Mouse (Mus musculus) CD4-positive helper T cell, adult 2 months (primary cell): ENCODE results near the gene Brpf3.
"Not testable (repeated sequence)": the region's sequence is repeated elsewhere in the genome, so short reads cannot be mapped to it uniquely, and the experiment has no call there.

Experiments
- DNase-seq: peaks from one replicate; pipeline ENCODE4 v3.0.0-alpha.2; 2012; ENCODE audit warnings: low read depth, missing footprints, low spot score

Gene Brpf3

DNA sequence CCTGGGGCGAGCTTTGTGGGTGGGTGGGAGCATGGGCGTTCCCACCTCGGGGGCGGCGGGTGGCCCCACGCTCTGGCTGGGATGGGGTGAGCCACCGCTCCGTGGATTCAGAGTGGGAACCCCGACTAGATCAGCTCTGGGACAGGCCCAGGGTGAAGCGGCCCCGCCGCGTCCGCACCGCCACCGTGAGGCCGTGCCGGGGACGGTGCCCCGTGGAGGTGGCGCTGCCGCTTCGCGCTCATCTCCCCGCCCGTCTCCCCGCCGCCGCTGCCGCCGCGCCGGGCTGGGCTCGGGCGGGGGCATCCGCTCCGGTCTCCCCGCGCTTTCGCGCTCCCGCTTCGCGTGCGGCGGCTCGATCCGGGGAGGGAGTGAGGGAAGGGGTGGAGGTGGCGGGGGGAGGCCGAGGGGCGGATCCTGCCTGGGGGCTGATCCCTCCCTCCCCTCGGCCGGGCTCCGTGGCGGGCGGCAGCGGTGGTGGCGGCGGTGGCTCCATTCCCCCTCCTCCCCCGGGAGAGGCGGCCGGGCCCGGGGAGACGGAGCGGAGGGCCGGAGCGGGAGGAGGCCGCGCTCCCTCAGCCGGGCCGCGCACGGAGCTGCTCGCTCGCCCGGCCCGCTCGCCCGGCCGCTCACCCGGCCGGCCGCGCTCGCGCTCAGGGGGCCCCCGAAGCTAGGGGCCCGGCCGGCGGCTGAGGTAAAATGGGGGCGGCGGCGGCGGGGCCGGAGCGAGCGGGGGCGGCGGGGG lies at the start of gene Brpf3:
TSS of gene Brpf3 (plus strand) at position 420 of the 742 bp plus-strand sequence.
- peak; percentile 83 for DNase-seq

DNA sequence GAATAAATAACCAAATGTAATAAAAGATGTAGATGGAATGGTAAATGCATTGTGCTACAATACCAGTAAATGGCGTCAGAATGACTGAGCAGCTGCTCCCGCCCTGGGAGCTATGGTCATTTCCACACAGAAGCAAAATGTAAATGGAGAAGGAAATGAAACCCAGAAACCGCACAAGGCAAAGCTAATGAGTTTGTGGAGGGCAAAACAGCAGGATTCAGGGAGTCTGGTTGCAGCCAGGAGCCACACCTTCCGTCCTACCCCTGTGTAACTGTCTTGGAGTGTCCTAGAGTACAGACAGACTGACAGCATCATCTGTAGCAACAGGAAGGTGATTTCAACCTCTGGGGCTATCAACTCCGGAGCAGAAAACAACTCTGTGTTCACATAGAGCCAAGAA lies 44.4 kb upstream of the Brpf3 start:
- DNase-seq, result no peak

DNA sequence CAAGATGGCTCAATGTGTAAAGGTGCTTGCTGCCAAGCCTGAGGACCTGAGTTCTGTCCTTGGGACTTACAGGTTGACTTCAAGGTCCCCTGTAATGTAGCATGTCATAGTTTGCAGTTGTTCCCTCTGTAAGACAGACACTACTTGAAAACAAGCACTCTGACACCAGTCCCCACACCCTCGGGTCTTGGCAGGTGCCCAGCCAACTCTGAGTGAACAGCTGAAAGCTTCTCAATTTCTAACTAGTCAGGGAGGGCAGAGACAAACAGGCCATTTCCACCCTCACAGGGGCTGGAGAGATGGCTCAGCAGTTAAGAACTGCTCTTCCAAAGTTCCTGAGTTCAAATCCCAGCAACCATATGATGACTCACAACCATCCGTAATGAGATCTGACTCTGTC lies 43.4 kb upstream of the Brpf3 start:
- no peak for DNase-seq

DNA sequence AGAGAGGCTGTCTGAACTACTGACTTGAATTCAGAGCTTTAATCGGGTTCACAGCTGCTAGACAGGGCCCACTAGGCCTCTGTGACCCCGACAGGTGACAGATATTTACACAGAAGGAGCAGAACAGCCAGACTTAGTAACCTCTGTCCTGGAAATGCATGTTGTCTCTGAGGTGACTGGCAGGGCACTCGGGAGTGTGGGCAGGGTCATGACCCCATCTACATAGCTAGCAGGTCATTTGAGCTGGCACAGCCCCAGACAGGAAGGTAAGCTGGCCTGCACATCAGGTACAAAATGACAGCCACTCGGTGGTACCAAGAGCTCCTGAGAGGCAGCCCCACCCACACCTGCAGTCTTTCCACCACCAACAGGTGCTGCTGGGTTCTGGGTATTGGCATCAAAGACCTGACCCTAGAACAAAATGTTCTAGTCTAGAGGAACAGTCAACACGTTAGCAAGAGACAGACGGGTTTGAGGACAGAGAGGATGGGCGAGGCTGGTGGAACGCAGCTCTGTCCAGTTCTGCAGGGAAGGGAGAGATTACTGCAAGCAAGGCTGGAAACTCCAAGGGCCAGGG lies 40.1 kb upstream of the Brpf3 start:
- no peak for DNase-seq

DNA sequence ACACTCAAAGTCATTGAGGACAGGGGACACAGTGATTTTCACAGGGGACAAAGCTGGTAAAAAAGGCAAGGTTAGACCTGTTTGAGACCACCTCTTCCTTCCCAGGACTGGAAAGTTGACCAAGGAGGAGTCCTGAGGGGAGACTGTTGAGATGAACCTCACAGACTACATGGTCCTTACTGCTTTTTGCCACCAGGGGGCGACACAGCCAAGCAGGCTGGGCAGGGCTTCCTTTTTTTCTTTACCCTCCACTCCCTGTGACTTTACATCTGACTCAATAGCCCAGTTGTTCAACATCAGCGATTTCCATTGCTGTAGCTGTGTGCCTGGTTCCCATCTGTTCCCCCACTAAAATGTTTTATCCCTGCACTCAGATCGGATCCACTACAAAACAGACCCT lies 39.0 kb upstream of the Brpf3 start:
- DNase-seq, result peak; percentile 66

DNA sequence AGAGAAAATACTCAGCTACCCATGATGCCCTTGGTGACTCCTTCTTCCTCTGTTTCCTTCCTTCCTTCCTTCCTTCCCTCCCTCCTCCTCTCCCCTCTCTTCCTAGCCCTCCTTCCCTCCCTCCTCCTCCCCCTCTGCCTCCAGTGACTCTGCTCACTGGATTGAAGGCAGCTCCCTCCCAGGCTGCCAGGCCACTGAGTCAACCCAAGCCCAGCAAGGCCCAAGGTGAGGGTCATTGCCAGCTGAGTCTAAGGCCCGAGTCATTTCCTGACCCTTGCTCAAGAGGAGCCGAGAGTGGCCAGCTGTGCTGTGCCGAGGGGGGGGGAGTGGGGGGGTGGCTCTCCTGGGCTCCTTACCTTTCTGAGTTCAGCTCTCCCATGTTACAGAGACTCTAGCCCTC lies 34.7 kb upstream of the Brpf3 start:
- DNase-seq, result no peak

DNA sequence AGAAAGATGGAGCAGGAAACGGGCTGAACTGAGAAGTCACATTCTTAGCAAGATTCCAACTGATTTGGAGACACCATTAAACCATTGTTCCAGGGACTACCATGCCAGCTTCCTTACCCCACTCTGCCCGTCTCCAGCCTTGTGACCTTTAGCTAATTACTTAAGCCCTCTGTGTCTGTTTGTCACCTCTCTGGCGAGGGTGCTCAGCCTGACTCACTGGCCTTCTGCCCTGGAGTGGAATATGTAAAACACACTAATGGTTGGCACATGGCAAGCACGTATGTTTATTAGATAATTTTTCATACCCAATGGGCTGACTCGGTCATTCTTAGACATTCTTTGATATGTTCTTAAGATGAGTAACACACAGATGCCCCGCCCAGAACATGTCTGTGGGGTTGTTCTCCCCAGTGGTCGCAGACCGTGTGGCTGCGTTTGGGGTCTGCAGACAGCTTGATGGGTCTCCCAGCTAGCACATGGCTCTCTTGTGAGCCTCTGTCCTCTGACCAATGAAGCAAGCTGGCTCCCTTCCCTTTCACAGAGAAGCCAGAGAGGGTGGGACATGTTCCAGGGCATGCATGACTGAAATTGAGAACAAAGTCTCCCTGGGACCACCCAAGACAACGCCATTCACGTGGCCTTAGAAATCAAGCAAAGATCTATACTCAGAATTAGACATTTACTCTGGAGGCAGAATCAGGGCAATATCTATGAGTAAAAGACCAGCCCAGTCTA lies 33.9 kb upstream of the Brpf3 start:
- DNase-seq, result no peak

DNA sequence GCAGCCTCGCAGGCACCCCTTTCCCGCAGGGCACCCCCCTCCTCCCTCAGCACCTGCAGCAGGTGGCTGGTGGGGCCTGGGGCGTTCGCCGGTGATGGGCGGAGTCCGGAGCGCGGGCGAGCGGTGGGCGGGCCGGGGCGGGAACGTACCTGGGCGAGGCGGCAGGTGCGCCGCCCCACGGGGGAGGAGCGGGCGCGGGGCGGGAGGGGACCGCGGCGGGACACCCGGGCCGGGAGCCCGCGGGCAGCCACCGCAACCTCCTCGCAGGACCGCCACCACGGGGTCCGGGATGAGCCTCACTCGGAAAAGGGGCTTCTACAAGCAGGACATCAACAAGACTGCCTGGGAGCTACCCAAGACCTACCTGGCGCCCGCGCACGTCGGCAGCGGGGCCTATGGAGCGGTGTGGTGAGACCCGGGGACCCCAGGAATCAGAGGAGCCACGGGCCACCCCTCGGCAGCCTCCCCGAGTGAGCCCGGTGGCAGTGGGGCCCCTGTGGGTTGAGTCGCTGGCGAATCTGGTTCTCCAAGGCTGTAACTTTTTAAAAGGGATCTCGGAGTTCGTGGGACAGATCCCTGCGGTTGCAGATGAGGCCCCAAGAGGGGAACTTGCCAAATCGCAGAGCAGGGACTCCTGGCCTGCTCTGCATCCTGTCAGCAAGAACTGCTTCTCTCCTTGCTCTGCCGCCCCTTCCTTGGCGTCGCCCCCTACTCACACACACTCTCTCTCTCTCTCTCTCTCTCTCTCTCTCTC lies 31.6 kb upstream of the Brpf3 start, which contains the start of gene Mapk13:
TSS of gene Mapk13 (plus strand) at position 177 of the 754 bp plus-strand sequence.
- DNase-seq, result peak; percentile 37

DNA sequence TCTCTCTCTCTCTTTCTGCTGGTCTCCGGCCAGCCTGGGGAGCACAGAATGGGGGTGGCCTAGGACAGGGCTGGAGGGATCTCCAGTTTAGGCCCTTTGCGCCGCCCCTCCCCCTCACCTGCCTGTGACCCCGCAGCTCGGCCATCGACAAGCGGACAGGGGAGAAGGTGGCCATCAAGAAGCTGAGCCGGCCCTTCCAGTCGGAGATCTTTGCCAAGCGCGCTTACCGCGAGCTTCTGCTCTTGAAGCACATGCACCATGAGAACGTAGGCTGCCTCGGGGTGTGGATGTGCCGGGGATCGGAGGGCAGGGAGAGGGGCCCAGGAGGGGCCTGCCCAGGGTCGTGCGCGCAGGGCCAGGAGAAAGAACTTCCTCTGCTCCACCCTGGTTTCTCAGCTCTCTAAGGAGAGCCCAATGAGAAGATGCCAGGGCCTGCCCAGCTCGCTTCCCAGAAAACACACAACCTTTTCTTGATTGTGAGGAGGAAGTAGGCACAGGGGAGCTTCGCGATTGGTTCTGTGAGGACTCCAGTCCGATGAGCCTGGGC lies 30.9 kb upstream of the Brpf3 start:
- DNase-seq, result no peak

DNA sequence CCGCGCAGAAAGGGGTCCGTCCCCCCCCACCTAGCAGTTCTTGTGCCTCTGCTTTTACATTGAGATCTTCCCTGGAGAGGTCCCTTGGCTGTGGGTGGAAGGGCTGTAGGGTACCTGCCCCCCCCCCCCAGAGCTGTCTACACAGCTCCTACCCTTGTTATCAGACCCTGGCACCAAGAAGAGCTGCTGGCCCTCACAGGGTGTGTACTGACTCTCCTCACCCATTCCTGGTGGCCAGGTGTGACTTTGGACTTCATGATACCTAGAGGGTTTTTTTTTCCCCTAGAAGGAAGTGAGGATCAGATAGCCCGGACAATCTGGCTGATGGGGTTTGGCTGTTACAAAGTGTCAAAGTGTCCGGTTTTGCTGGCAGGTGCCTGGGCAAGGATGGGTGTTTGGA lies 29.6 kb upstream of the Brpf3 start:
- DNase-seq, result no peak

DNA sequence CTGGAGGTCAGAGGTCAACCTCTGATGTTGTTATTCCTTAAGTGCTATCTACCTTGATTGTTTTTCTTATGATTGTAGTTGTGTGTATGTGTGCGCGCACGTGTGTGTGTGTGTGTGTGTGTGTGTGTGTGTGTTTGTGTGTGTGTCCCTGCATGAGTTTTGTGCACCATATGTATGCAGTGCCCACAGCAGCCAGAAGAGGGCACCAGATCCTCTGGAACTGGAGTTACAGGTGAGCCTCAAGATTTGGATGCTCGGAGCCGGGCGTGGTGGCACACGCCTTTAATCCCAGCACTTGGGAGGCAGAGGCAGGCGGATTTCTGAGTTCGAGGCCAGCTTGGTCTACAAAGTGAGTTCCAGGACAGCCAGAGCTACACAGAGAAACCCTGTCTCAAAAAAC lies 26.6 kb upstream of the Brpf3 start:
- DNase-seq, result not testable (repeated sequence)

DNA sequence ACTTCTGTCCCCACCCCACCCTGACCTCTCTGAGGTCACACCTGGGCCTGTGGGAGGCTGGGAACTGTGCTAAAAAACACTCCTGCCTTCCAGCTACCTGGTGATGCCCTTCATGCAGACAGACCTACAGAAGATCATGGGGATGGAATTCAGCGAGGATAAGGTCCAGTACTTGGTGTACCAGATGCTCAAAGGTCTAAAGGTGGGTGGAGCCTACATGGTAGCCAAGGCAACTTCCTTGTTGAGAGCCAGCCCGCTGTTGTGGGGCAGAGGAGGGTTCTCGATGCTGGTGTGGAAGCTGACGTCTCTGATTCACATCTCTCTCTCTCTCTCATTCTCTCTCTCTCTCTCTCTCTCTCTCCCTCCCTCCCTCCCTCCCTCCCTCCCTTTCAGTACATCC lies 25.7 kb upstream of the Brpf3 start:
- DNase-seq, result no peak

DNA sequence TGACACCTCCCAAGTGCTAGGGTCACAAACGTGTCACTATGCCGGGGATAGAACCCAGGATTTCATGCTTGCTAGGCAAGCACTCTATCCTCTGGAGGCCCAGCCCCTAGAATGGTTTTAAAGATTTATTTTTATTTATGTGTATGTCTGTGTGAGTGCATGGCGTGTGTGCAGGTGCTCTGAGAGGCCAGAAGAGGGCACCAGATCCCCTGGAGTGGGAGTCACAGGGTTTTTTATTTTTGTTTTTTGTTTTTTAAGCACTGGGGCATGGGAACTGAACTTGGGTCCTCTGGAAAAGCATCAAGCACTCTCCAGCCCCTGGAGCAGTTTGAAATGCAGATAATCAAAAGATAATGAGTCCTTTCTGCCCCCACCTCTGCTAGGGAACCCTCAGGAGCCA lies 24.1 kb upstream of the Brpf3 start:
- no peak for DNase-seq

DNA sequence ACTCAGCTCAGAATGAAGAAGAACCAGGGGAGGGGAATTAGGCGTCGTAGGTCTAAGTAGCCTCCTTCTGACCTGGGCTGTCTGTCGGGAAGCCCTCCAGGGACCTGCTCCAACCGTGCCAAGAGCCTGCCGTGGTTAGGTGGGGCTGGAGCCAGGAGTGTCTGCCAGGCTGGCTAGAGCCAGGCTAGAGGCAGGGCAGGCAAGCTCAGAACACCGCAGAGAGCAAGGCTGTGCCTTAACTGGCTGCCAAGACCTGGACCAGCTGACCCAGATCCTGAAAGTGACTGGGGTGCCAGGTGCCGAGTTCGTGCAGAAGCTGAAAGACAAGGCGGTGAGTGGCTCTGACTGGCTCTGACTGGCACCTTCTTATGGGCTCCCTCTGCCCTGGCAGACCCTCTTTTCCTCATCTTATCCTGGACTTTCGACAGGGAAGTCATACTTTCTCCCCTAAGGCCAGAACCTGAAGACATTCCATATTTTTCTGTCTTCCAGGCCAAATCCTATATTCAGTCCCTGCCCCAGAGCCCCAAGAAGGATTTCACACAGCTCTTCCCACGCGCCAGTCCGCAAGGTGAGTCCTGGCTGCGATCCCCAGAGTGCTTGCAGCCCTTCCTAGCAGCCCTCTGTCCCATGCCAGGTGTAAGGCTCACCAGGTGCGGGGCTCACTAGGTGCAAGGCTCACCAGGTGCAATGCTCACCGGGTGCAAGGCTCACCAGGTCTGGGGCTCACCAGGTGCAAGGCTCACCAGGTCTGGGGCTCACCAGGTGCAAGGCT lies 23.5 kb upstream of the Brpf3 start:
- DNase-seq, result no peak

DNA sequence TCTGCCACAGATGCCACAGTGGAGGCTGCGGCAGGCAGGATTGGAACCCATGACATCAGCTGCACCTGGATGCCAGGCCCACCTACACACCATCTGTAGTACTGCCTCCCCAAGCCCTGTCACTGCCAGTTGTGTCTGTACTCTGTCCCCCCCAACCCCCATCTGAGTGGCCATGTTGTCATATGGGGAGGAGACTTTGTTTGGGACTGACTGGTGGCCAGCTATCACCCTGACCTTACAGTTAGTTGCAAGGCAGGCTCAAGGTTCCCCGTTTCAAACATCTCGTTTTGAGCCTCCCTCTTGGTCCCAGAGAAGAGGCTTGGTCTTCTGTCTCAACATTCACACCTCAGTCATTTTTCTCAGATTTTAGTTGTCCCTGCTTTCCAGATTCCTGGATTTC lies 21.2 kb upstream of the Brpf3 start:
- DNase-seq, result no peak

DNA sequence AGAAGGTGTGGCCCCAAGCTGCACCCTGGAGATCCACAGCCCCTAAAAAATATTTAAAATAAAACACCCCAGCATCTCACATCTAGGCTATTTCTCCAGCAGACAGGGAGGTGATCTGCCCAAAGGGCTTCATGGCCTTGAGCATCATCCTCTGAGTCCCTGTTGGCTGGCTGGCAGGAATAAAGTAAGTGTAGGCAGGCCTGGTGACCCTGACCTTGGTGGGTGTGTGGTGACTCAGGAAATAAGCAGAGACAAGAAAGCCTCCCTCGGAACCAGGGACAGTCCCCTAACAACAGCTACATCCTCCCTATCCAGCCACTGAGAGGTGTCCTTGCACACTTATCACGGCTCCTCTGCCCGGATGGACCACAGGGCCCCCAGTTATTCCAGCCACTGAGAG lies 20.1 kb upstream of the Brpf3 start:
- DNase-seq, result no peak

DNA sequence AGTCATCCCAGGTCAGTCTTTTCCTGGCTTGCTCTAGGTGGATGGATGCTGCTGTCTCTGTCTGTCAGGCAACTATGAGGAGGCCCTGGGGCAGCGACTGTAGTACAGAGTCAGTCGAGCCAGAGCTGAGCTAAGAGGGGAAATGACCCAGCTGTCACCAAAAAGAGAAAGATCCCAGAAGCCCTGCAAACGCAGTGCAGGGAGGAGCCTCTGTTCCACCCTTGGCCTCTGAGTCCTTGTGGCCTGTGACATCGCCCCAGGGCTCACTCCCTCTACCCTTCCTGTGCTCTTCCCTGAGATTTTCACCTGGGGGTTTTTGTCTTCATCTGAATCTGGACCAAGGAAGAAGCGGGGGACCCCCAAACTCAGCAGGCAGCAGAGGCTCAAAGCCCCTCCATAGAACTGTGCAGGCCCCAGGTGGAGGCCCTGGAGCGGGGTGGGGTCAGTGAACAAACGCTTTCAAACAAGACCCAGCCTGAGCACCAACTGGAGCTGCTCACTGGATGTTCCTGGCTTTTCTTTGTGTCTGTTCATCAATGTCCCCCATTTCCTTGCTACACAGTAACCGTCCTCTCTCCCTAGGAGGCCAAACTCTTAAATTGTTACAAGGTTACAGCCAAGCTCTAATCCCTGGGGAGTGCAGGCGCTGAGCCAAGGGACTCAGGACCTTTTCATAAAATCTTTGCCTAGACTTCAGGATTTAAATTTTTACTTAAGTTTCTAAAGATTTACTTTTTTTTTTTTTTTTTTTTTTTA lies 19.4 kb upstream of the Brpf3 start:
- DNase-seq, result no peak

DNA sequence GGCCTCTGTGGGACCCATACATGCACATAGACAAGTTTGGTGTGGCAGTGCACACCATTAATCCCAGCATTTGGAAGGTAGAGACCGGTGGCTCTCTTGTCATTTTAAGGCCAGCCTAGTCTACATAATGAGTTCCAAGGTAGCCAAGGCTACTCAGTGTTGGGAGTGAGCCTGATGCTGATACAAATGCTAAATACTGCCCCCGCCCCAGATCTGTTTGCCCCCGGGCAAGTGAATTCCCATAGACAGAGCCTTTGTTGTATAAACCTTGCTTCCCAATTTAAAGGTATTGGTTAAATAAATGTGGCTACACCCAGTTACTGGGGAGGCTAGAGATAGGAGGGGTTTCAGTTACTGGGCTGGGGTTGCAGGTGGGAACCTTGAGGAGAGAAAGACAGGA lies 15.9 kb upstream of the Brpf3 start:
- DNase-seq, result no peak

DNA sequence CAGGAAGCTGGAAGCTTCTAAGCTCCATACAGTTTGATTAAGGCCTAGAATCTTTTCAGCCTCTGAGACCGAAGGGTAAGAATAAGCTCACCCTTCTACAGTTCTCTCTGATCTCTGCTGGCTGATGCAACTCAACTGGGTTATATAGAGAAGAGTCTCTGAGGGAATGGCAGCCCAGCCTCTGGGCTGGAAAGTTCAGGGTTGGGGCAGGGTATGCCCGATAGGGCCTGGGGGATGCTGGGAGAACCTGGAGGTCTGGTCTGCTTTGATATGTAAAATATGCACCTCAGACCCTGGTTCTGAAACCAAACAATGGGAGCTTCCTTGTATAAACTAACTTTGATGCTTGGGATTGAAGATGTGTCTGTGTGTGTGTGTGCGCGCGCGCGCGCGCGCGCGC lies 13.4 kb upstream of the Brpf3 start:
- DNase-seq, result no peak

DNA sequence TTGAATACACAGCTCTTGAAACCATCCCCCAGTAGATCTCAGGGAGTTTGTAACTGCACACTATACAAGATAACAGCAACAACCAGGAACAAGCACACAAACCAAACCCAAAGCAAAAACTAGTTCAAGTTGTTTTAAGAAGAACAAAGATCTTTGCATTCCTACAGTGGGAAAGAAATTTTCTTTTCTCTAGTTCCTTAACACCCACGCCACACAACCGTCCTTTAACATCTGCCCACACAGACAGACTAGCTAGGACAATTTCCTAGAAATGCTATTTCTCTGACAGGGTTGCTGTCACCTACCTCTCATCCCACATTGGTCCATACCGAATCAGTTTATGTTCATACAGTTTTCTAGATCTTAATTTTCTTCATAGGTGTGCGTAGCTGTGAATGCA lies 3.9 kb upstream of the Brpf3 start:
- no peak for DNase-seq
